Mouse (Mus musculus): Measurements from ENCODE around the gene Gm14403. TPM values are rescaled to one million over a fixed set of nuclear protein-coding genes. Genes with fewer than 3 reads are reported as not detected.
"Not testable (repeated sequence)": the region's sequence is repeated elsewhere in the genome, so short reads cannot be mapped to it uniquely, and the experiment has no call there.

Gm14403 gene
- polyA plus RNA-seq, 1 experiment from 2014 or later, result 3.5 TPM

DNA sequence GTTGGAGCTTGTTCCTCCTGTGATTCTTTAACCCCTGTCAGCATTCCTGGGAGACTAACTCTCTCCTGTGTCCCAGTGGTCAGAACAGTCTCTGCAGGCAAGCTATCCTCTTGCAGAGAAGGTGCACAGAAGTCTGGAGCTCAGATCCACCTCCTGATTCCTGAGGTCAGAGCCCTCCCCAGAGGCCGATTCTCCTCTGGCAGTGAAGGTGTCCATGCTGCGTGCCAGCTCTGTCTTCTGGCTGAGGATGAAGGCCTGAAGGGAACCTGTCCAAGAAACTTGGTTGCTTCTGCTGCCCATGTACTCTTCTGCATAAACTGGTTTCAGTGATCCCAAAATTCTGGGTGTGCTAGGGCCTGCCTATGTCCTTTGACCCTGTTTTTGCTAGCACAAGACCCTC lies 39.1 kb downstream of the Gm14403 start:
- not testable (repeated sequence) for H3K4me2 ChIP-seq (ENCODE audit: low read length); H3K9me3 ChIP-seq (ENCODE audit: control insufficient read depth, low read length); H3K27ac ChIP-seq (ENCODE audit: low read depth, low read length); H3K9ac ChIP-seq (ENCODE audit: low read depth, low read length); ATAC-seq; H3K36me3 ChIP-seq (ENCODE audit: control insufficient read depth, insufficient read depth, low read length); H3K4me1 ChIP-seq (ENCODE audit: control insufficient read depth, insufficient read depth, low read depth, low read length); H3K4me3 ChIP-seq (ENCODE audit: low read length); H3K27me3 ChIP-seq (replicated peaks; ENCODE audit: control insufficient read depth, insufficient read depth, low read length)
- 88% methylated on average over 2 of the region's 2 CpGs for WGBS

DNA sequence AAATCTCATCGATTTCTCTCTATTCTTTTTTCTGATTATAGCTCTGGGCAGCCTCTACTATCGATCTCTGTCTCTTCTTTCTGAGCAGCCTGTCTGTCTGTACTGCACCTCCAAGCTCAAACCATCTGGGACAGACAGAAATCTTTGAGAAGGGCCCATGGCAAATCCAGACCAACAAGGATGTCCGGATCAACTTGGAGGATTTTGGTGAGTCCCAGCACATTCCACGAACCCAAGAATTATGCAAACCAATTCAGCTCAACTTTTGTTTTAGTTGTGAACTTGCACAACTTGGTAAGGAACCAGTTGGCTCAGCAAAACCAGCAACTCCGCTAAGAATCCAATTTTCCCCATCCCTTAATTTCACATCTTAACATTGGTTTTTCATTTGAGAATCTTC lies 39.7 kb downstream of the Gm14403 start:
- not testable (repeated sequence) for H3K9me3 ChIP-seq (ENCODE audit: control insufficient read depth, low read length); H3K27me3 ChIP-seq (replicated peaks; ENCODE audit: control insufficient read depth, insufficient read depth, low read length); H3K4me2 ChIP-seq (ENCODE audit: low read length); H3K4me3 ChIP-seq (ENCODE audit: low read length); H3K9ac ChIP-seq (ENCODE audit: low read depth, low read length); ATAC-seq; H3K36me3 ChIP-seq (ENCODE audit: control insufficient read depth, insufficient read depth, low read length); H3K27ac ChIP-seq (ENCODE audit: low read depth, low read length); H3K4me1 ChIP-seq (ENCODE audit: control insufficient read depth, insufficient read depth, low read depth, low read length)
- 89% methylated on average over 5 of the region's 5 CpGs for WGBS

DNA sequence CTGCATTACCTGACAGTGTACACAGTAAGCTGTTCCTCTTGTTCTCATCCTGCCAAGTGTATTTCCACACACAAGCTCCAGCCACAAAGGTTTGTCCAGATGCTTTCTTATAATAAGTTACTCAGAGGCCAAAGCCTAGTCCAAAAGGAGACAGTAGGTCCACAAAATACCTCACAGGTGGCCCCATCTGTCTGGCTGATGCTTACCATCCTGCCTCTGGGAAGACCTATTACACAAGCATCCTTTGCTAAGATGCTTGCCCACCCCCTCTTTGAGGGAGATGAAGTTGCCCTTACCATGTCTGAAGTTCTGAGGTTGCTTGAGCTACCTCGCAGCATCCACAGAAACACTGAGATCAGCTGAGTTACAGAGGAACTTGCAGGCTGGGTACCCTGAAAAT lies 57.2 kb downstream of the Gm14403 start:
- H3K36me3 ChIP-seq (ENCODE audit: control insufficient read depth, insufficient read depth, low read length); H3K27ac ChIP-seq (ENCODE audit: low read depth, low read length); ATAC-seq; H3K9me3 ChIP-seq (ENCODE audit: control insufficient read depth, low read length); H3K9ac ChIP-seq (ENCODE audit: low read depth, low read length); H3K27me3 ChIP-seq (replicated peaks; ENCODE audit: control insufficient read depth, insufficient read depth, low read length); H3K4me1 ChIP-seq (ENCODE audit: control insufficient read depth, insufficient read depth, low read depth, low read length); H3K4me2 ChIP-seq (ENCODE audit: low read length); H3K4me3 ChIP-seq (ENCODE audit: low read length): not testable (repeated sequence)
- no CpG with 5 or more reads among the region's 1 CpGs for WGBS

Other genes with a start within 250 kb of the Gm14403 start
- gene Gm14409, start 231.2 kb upstream of the Gm14403 start, polyA plus RNA-seq (2015; fragmentation: Nextera tagmentation; extraction: Ambion mirVana), result not detected in 2 replicates
- gene Gm14412, start 173.9 kb upstream of the Gm14403 start, polyA plus RNA-seq (2015; fragmentation: Nextera tagmentation; extraction: Ambion mirVana), result 0.13 and 0.22 TPM in 2 replicates
- gene Gm14418, start 99.9 kb upstream of the Gm14403 start, polyA plus RNA-seq (2015; fragmentation: Nextera tagmentation; extraction: Ambion mirVana), result 8.9 and 9.7 TPM in 2 replicates
- gene Zfp970, start 33.5 kb upstream of the Gm14403 start, polyA plus RNA-seq (2015; fragmentation: Nextera tagmentation; extraction: Ambion mirVana), result 6.4 and 7.0 TPM in 2 replicates
- not detected in 2 replicates for gene Gm14406, start 80.0 kb downstream of the Gm14403 start, polyA plus RNA-seq (2015; fragmentation: Nextera tagmentation; extraction: Ambion mirVana)

Measured in hindbrain, embryonic 16.5 days (tissue).